ENCODE assay signal across 8 mouse cellular contexts in the genomic region with DNA sequence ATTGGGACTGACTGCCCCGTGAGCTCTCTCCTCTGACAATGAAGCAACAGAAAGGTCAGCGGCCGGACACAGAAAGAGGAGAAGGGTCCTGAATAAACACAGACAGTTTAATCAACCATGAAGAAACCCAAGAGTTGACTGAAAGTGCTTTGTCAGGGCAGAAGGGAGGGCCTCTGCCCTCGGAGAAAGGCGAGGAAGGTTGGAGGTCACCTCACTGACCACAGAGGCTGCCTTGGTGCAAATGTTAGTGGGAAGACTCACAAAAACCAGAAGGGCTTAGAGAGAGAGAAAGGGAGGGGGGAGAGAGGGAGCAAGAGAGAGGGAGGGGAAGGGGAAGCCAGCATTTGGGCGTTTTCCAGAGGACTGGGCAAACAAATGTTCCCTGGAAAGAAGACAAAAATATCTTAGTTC.
DNase-seq lines count a peak whose midpoint lies in the region; ATAC-seq and TF ChIP-seq lines count a peak whose summit lies in the region.

No protein-coding gene starts in this region.

- H3K4me1 ChIP-seq in kidney, embryonic 15.5 days, result peaks cover 42% of the 10 kb centered on the region
- peaks cover 10% of the 10 kb centered on the region; the same call in 1 of the 2 replicates for H3K4me1 ChIP-seq in stomach, postnatal 0 days (replicated peaks; ENCODE audit: control insufficient read depth, insufficient read depth)

- 0 out of 2 replicates have a peak overlapping the region, but pooled peaks have one; percentile 1 for H3K4me2 ChIP-seq in kidney, embryonic 15.5 days
- no peak overlapping the region for H3K4me2 ChIP-seq in stomach, postnatal 0 days (replicated peaks; ENCODE audit: low read depth)

- no peak overlapping the region for H3K4me3 ChIP-seq in gastrocnemius, adult 2 months
- H3K4me3 ChIP-seq in kidney, embryonic 15.5 days (replicated peaks), result no peak overlapping the region
- H3K4me3 ChIP-seq in stomach, postnatal 0 days (ENCODE audit: low read depth, low read length), result no peak overlapping the region

- peak; percentile 73 for ATAC-seq in kidney, embryonic 15.5 days (replicated peaks; ENCODE audit: low FRiP score)
- no peak for ATAC-seq in stomach, postnatal 0 days (ENCODE audit: low FRiP score, low TSS enrichment)

- no peak for TF ChIP-seq CTCF in gastrocnemius, adult 2 months (IDR thresholded peaks at IDR 0.05)
- TF ChIP-seq CTCF in stomach, postnatal 0 days (IDR thresholded peaks at IDR 0.05; ENCODE audit: low read depth), result no peak

- no peaks in the 10 kb centered on the region for H3K9me3 ChIP-seq in kidney, embryonic 15.5 days (replicated peaks)
- H3K9me3 ChIP-seq in stomach, postnatal 0 days (ENCODE audit: control insufficient read depth, low read length), result no peaks in the 10 kb centered on the region

- DNase-seq in gastrocnemius, adult 2 months, result no peak
- no peak for DNase-seq in gastrocnemius, adult 18-20 months (ENCODE audit: low spot score)
- DNase-seq in right cerebral cortex, postnatal 10 days (ENCODE audit: low spot score in 2 of 2), result peak; percentile 37 to 45
- no peak for DNase-seq in right cerebral cortex, postnatal 14 days
- no peak for DNase-seq in B cell, adult 2 months
- DNase-seq in thymus, adult 18-20 months, result no peak
- no peak for DNase-seq in stomach, postnatal 0 days (ENCODE audit: low spot score)

- TF ChIP-seq EP300 in stomach, postnatal 0 days (optimal IDR thresholded peaks at IDR 0.05), result no peak

- H3K27me3 ChIP-seq in kidney, embryonic 15.5 days, result no peaks in the 10 kb centered on the region; the same call in 1 of the 2 replicates
- no peaks in the 10 kb centered on the region for H3K27me3 ChIP-seq in stomach, postnatal 0 days (ENCODE audit: control insufficient read depth, insufficient read depth, low read length)

- no peak overlapping the region for H3K9ac ChIP-seq in kidney, embryonic 15.5 days
- no peak overlapping the region for H3K9ac ChIP-seq in stomach, postnatal 0 days (ENCODE audit: low read length)

- H3K27ac ChIP-seq in gastrocnemius, adult 2 months, result peak overlapping the region; percentile 63
- peak overlapping the region; percentile 3; the same call in 1 of the 2 replicates for H3K27ac ChIP-seq in kidney, embryonic 15.5 days
- H3K27ac ChIP-seq in stomach, postnatal 0 days (replicated peaks), result no peak overlapping the region

- intact Hi-C loops in gastrocnemius, adult 2 months (cut with DNase I), result loop anchor here (5.0 to 10.0 kb wide), 4 partner anchors 204 to 544 kb away; a partner anchor contains a TSS

- 8% methylated on average over 6 of the region's 6 CpGs for WGBS in kidney, embryonic 15.5 days
- 20% methylated on average over 6 of the region's 6 CpGs for WGBS in stomach, postnatal 0 days

- H3K36me3 ChIP-seq in kidney, embryonic 15.5 days, result no peaks in the 10 kb centered on the region
- no peaks in the 10 kb centered on the region for H3K36me3 ChIP-seq in stomach, postnatal 0 days (ENCODE audit: control insufficient read depth, insufficient read depth, low read length)

Comparison
In these comparisons a context has a peak if more than half of its experiments do, and no peak if none do; other contexts are left out.
1. DNase-seq: peak in right cerebral cortex, postnatal 10 days (2 of 2); none in gastrocnemius, adult 2 months (single experiment), gastrocnemius, adult 18-20 months (single experiment), right cerebral cortex, postnatal 14 days (single experiment), B cell, adult 2 months (0 of 2), thymus, adult 18-20 months (0 of 2) and stomach, postnatal 0 days (single experiment).